Mouse (Mus musculus) adrenal gland, postnatal 36 days (tissue): ENCODE results near the gene Slc35d1. TPM values are rescaled to one million over a fixed set of nuclear protein-coding genes. Genes with fewer than 3 reads are reported as not detected.

Source experiments
- DNase-seq, 2 experiments: peaks; one replicate each; pipeline ENCODE4 v3.0.0; 2021; ENCODE audit warnings: mixed read lengths in 1 of 2
- long read RNA-seq, 2 experiments: library from polyadenylated mRNA; stranded (forward); transcript quantifications; one replicate each; pipeline ENCODE4 v2.0.0; 2021; ENCODE audit warnings: borderline sequencing depth in 2 of 2
- total RNA-seq, 2 experiments: library from RNA; stranded (reverse); gene quantifications; 2 replicates each; pipeline ENCODE4 v1.2.3; 2021

The Slc35d1 gene
- 10 to 100 TPM; 16.0 to 17.0 TPM for total RNA-seq
- long read RNA-seq, experiment 1, full-length matches to known transcripts, result 1 of 4 reads
- long read RNA-seq, experiment 1, partial matches to known transcripts, result 0 of 4 reads
- long read RNA-seq, experiment 1, other reads (novel, unspliced or antisense), result 3 of 4 reads
- long read RNA-seq, experiment 2, full-length matches to known transcripts, result 3 of 5 reads
- long read RNA-seq, experiment 2, partial matches to known transcripts, result 0 of 5 reads
- long read RNA-seq, experiment 2, other reads (novel, unspliced or antisense), result 2 of 5 reads

- peak; percentile 80 to 86 for DNase-seq
These were observed at the start of gene Slc35d1 for GRCm38 (mm10) chr4:103214925-103215820. Gene Slc35d1, minus strand, starts transcription at chr4:103215164.

- no peak for DNase-seq
These were observed 48.9 kb upstream of the Slc35d1 start for GRCm38 (mm10) chr4:103263812-103264396.

GRCm38 (mm10) chr4:103263378-103263777, 48.4 kb upstream of the Slc35d1 start:
- no peak for DNase-seq

GRCm38 (mm10) chr4:103258817-103259216, 43.9 kb upstream of the Slc35d1 start:
- peak in 1 of 2 experiments; percentile 2 for DNase-seq

- no peak for DNase-seq
These were observed 38.9 kb upstream of the Slc35d1 start for GRCm38 (mm10) chr4:103253846-103254245.

DNA sequence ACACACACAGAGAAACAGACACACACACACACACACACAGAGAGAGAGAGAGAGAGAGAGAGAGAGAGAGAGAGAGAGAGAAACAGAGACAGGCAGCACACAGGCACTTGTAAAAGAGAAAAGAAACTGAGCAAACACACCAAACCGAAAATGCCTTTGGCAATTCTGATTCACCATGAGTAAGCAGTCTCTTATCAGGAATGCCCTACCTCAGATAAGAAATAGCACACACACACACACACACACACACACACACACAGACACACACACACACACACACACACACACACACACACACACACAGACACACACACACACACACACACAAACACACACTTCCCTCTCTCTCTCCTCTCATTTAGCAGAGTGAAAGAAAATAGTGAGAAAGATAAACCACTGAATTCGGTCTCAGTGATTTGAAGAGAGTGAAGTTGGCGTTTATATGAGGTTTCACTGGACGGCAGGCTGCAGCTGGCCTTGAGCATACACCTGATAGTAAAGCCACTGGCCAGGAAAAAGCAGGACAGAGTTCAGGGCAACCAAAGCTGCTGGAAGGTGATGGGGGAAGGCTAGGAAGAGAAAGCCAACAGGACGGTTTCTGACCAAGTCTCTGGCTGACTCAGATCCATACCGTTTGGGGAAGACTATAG, 34.6 kb upstream of the Slc35d1 start:
- DNase-seq, result peak; percentile 21 to 50

DNA sequence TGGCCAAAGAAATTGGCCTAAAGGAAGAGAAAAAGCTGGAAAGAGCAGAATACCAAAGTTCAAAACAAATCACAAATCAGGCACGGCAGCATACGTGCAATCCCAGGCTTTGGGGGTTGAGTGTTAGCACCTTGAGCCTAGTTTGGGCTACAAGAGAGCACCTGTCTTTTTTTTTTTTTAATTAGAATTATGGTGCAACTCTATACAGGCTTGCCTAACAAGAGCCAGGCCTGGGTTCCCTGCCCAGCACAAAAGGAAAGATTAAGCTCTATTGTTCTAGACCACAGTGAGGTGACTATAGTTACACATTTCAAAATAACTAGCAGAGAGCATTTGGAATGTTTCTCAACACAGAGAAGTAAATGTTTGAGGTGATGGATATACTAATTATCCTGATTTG, 32.8 kb upstream of the Slc35d1 start:
- DNase-seq, result no peak

DNA sequence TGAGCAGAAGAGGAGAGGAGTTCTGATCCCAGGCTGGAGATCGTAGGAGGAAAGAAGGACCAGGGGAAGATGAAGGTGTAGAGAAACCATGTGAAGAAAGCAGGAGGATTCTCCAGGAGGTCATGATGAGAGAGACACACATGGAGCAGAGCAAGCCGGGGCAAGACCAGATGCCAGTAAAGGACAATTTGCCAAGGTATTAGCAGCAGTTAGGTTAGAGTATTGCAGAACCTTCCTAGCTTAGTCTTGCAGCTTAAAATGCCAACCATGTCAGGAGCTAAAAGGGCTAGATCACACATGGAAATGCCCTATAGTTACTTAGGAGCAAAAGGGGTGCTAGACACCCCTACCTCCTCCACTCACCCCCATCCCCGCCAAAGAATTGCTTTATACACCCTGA, 32.3 kb upstream of the Slc35d1 start:
- DNase-seq, result no peak

DNA sequence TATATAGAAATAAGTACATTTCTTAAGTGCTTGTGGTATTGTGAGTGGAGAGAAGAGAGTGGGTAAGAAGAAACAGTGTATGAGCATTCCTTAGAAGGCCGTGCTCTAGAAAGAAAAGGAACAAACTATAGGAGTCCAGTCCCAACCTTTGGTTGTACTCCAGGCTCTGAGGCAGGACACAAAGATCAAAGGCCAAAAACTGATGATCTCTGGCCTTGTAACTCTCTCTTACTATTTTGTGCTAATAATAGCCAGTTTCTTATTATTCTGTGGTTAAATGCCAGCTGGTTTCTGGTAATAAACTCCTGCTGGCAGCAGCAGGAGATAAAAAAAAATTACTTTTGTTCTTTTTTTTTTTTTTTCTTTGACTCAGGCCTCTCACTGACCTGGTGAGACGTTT, 17.2 kb upstream of the Slc35d1 start:
- no peak for DNase-seq

- DNase-seq, result no peak
These were observed 7.9 kb upstream of the Slc35d1 start for GRCm38 (mm10) chr4:103222854-103223253.

DNA sequence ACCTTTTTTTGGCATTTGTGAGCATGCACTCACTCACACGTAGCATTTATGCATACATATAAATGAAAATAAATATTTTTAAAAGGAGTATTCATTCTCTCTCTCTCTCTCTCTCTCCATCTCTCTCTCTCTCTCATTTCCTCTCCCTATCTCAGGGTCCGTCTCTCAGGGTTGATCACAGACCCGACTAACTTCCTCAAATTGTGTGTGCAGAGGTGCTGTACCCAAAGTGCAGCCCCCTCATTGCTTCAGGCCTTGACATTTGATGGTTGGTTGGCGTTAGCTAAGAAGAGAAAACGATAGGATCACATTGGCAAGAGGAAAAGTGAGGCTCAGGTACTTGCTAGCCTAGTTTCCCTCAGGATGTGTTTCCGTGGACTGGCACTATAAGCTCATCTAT, 6.8 kb upstream of the Slc35d1 start:
- DNase-seq, result no peak

DNA sequence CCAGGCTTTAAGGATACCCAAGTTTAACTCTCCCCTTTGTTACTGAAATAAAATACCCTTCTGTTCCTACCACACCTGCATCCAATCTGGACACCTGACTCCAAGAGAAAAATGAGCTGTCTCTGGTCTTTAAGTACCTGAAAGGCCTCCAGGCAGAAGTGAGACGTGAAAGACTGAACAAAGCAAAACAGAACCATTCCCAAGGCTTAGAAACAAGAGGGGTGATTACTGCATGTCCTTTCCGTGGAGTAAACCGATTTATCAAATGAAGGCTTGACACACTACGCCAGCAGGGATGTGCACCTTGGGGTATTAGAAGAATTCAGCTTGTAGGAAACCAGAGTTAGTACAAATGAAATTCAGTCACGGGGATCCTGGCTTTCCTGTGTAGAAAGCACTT, 4.0 kb upstream of the Slc35d1 start:
- no peak for DNase-seq

DNA sequence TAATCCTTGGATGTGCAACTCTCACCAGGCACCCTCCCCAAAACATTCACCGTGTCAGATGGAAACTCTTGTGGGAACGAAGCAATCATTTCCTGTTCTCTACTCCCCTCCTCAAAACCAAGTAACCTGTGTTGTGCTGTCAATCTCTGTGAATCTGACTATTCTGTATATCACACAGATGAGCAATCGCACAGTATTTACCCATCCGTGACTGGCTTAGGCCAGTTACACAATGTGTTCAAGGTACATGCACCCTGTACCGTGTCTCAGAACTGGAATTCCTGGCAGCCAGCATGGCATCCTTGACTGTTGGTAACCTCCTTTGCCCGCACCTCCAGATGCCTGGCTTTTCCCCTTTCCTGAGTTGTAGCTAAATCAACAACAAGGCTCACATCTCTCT, 1.1 kb upstream of the Slc35d1 start:
- no peak for DNase-seq

DNA sequence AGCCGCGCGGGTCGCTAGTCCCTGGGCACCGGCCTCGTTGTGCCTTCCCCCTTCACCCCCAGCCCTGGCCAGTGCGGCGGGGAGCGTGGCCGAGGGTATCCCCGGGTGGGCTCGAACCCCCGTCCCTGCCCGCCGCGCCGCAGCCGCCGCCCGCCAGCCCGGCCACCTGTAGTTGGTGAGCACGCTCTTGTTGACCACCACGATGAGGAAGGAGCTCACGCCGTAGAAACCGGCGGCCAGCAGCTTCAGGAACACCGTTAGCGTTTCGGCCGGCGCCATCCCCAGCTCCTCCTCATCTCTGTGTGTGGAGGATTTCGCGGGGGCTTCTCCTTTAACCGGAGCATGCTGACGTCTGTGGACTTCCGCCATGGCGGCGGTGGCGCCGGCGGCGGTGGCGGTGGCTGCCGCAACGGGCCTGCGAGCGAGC, 453 bp downstream of the Slc35d1 start:
- DNase-seq, result peak; percentile 78 to 79

DNA sequence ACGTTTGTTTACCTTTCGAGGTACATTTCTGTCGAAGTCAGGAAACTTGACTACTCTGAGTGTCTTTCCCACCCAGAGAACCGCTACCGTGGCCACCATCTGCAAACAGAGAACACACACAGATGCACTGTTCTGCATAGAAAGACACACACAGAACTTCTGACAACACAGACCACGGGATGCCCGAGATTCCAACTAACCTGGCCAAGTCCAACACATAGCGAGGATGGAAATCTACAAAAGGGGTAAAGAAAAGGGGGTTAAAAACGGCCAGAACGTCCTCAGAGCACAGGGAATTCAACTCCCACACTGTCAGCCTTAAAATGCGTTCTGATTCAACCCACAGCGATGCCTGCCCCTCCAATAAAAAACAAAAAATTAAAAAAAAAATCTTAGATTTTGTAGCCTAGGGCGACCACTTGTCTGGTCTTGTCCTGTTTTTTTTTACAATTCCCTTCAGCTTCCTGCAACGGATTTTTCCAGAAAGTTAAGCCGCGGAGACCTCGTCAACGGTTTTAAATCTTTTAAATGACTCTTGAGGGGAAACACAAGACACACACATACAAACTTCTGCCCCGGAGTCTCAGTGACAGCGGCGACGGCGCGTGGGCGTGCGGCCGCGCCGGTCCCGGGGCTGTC, 986 bp downstream of the Slc35d1 start:
- DNase-seq, result peak; percentile 17 to 19

GRCm38 (mm10) chr4:103208553-103208952, 6.4 kb downstream of the Slc35d1 start:
- no peak for DNase-seq

DNA sequence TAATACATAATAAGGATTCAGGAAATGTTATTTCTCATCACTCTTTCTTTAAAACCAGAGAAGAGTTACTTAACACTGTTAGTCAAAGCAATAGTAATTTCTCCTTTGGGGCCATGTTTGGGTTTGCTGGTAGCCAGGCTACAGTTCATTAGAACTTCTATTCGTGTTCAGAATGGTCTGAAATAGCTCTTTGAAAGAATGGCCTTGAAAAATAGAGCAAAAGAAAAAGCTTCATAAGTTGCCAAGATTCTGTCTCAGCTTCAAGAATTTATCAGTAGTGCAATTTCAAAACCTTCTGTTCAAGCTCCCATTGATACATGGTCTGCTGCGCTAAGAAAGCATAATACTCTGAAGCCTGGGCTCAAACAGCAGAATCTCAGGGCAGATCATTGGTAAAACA, 11.3 kb downstream of the Slc35d1 start:
- no peak for DNase-seq

DNA sequence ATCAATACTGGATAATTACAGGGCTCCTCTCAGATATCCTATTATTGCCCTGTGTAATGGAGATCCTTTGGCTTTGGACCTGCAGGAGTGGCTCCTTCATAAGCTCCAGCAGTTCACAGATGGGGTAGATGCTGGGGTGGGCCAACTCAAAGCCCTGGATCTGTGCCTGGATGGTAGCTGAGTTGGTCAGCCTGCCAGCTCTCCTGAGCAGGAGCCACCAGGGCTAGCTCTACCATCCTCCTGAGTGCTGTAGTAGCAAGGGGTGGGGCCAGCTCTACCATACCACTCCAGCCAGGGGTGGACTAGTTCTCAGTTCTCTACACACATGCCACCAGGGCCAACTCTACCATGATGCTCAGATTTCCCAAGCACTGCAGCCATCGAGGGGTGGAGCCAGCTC, 14.9 kb downstream of the Slc35d1 start:
- peak in 1 of 2 experiments; percentile 10 for DNase-seq

- DNase-seq, result no peak
These were observed 15.9 kb downstream of the Slc35d1 start for GRCm38 (mm10) chr4:103199086-103199485.

GRCm38 (mm10) chr4:103197401-103197800, 17.6 kb downstream of the Slc35d1 start:
- DNase-seq, result no peak

- no peak for DNase-seq
These were observed 22.5 kb downstream of the Slc35d1 start for GRCm38 (mm10) chr4:103192421-103192820.
